Mouse (Mus musculus): ENCODE data around the gene Akr1b10. TPM values are rescaled to one million over a fixed set of nuclear protein-coding genes. Genes with fewer than 3 reads are reported as not detected.

Akr1b10 gene
- polyA plus RNA-seq, 1 experiment from 2014 or later = 9.1 TPM

GRCm38 (mm10) chr6:34384701-34385370 lies 818 bp downstream of the Akr1b10 start:
- WGBS = 5% methylated on average over 13 of the region's 13 CpGs
- H3K4me3 ChIP-seq (replicated peaks; ENCODE audit: low read depth, low read length) = peak overlapping the region; percentile 36
- H3K9ac ChIP-seq (replicated peaks; ENCODE audit: low read length) = no peak overlapping the region
- peak overlapping the region; percentile 64 for H3K4me2 ChIP-seq (ENCODE audit: low read length)
- H3K27me3 ChIP-seq (ENCODE audit: control insufficient read depth, insufficient read depth, low read length) = no peaks in the 10 kb centered on the region; the same call in 1 of the 2 replicates
- no peaks in the 10 kb centered on the region for H3K9me3 ChIP-seq (ENCODE audit: control insufficient read depth, low read length)
- 0 out of 2 replicates have a peak, but pooled peaks cover 12% of the 10 kb centered on the region for H3K4me1 ChIP-seq (ENCODE audit: control insufficient read depth, insufficient read depth, low read length)
- peak; percentile 32 for DNase-seq
- no peak for ATAC-seq (ENCODE audit: low FRiP score, low TSS enrichment)
- H3K27ac ChIP-seq (replicated peaks; ENCODE audit: low read depth, low read length) = no peak overlapping the region
- H3K36me3 ChIP-seq (ENCODE audit: control insufficient read depth, insufficient read depth, low read length) = no peaks in the 10 kb centered on the region

- no peaks in the 10 kb centered on the region for H3K9me3 ChIP-seq (ENCODE audit: control insufficient read depth, low read length)
- no peak overlapping the region for H3K4me3 ChIP-seq (replicated peaks; ENCODE audit: low read depth, low read length)
- ATAC-seq (ENCODE audit: low FRiP score, low TSS enrichment) (no peak), DNase-seq (peak; percentile 7)
- H3K27ac ChIP-seq (replicated peaks; ENCODE audit: low read depth, low read length) = no peak overlapping the region
- 0 out of 2 replicates have a peak, but pooled peaks cover 12% of the 10 kb centered on the region for H3K4me1 ChIP-seq (ENCODE audit: control insufficient read depth, insufficient read depth, low read length)
- H3K4me2 ChIP-seq (ENCODE audit: low read length) = no peak overlapping the region
- H3K36me3 ChIP-seq (ENCODE audit: control insufficient read depth, insufficient read depth, low read length) = no peaks in the 10 kb centered on the region
- WGBS = 91% methylated on average over 4 of the region's 4 CpGs
- H3K27me3 ChIP-seq (ENCODE audit: control insufficient read depth, insufficient read depth, low read length) = no peaks in the 10 kb centered on the region; the same call in 1 of the 2 replicates
- H3K9ac ChIP-seq (replicated peaks; ENCODE audit: low read length) = no peak overlapping the region
Observed at GRCm38 (mm10) chr6:34388420-34389156, 4.6 kb downstream of the Akr1b10 start.

GRCm38 (mm10) chr6:34395897-34396296 lies 11.9 kb downstream of the Akr1b10 start:
- Histone ChIP-seq H3K9ac (replicated peaks; ENCODE audit: low read length) (no peak overlapping the region), H3K27ac (replicated peaks; ENCODE audit: low read depth, low read length) (no peak overlapping the region), H3K36me3 (ENCODE audit: control insufficient read depth, insufficient read depth, low read length) (no peaks in the 10 kb centered on the region), H3K4me1 (ENCODE audit: control insufficient read depth, insufficient read depth, low read length) (no peaks in the 10 kb centered on the region), H3K27me3 (ENCODE audit: control insufficient read depth, insufficient read depth, low read length) (no peaks in the 10 kb centered on the region), H3K4me2 (ENCODE audit: low read length) (no peak overlapping the region), H3K4me3 (replicated peaks; ENCODE audit: low read depth, low read length) (no peak overlapping the region), H3K9me3 (ENCODE audit: control insufficient read depth, low read length) (no peaks in the 10 kb centered on the region)
- 91% methylated on average over 5 of the region's 5 CpGs for WGBS
- ATAC-seq (ENCODE audit: low FRiP score, low TSS enrichment) (no peak), DNase-seq (no peak)

GRCm38 (mm10) chr6:34398431-34398830 lies 14.4 kb downstream of the Akr1b10 start:
- Histone ChIP-seq H3K4me2 (ENCODE audit: low read length) (no peak overlapping the region), H3K4me3 (replicated peaks; ENCODE audit: low read depth, low read length) (no peak overlapping the region), H3K4me1 (ENCODE audit: control insufficient read depth, insufficient read depth, low read length) (no peaks in the 10 kb centered on the region), H3K27me3 (ENCODE audit: control insufficient read depth, insufficient read depth, low read length) (no peaks in the 10 kb centered on the region), H3K9me3 (ENCODE audit: control insufficient read depth, low read length) (no peaks in the 10 kb centered on the region), H3K36me3 (ENCODE audit: control insufficient read depth, insufficient read depth, low read length) (no peaks in the 10 kb centered on the region), H3K9ac (replicated peaks; ENCODE audit: low read length) (no peak overlapping the region), H3K27ac (replicated peaks; ENCODE audit: low read depth, low read length) (no peak overlapping the region)
- DNase-seq (no peak), ATAC-seq (ENCODE audit: low FRiP score, low TSS enrichment) (no peak)
- 89% methylated on average over 6 of the region's 6 CpGs for WGBS

- Histone ChIP-seq H3K27me3 (ENCODE audit: control insufficient read depth, insufficient read depth, low read length) (no peaks in the 10 kb centered on the region), H3K4me1 (ENCODE audit: control insufficient read depth, insufficient read depth, low read length) (no peaks in the 10 kb centered on the region), H3K9me3 (ENCODE audit: control insufficient read depth, low read length) (no peaks in the 10 kb centered on the region), H3K4me3 (replicated peaks; ENCODE audit: low read depth, low read length) (no peak overlapping the region), H3K9ac (replicated peaks; ENCODE audit: low read length) (no peak overlapping the region), H3K36me3 (ENCODE audit: control insufficient read depth, insufficient read depth, low read length) (no peaks in the 10 kb centered on the region), H3K4me2 (ENCODE audit: low read length) (no peak overlapping the region), H3K27ac (replicated peaks; ENCODE audit: low read depth, low read length) (no peak overlapping the region)
- DNase-seq = no peak
- 87% methylated on average over 13 of the region's 13 CpGs for WGBS
- no peak for ATAC-seq (ENCODE audit: low FRiP score, low TSS enrichment)
Observed at GRCm38 (mm10) chr6:34399606-34400220, 15.7 kb downstream of the Akr1b10 start.

GRCm38 (mm10) chr6:34400696-34401095 lies 16.7 kb downstream of the Akr1b10 start:
- Histone ChIP-seq H3K9me3 (ENCODE audit: control insufficient read depth, low read length) (no peaks in the 10 kb centered on the region), H3K4me2 (ENCODE audit: low read length) (no peak overlapping the region), H3K27ac (replicated peaks; ENCODE audit: low read depth, low read length) (no peak overlapping the region), H3K27me3 (ENCODE audit: control insufficient read depth, insufficient read depth, low read length) (no peaks in the 10 kb centered on the region), H3K36me3 (ENCODE audit: control insufficient read depth, insufficient read depth, low read length) (no peaks in the 10 kb centered on the region), H3K4me3 (replicated peaks; ENCODE audit: low read depth, low read length) (no peak overlapping the region), H3K9ac (replicated peaks; ENCODE audit: low read length) (no peak overlapping the region), H3K4me1 (ENCODE audit: control insufficient read depth, insufficient read depth, low read length) (no peaks in the 10 kb centered on the region)
- no peak for DNase-seq
- ATAC-seq (ENCODE audit: low FRiP score, low TSS enrichment) = no peak
- 85% methylated on average over 2 of the region's 2 CpGs for WGBS

- H3K27ac ChIP-seq (replicated peaks; ENCODE audit: low read depth, low read length) = no peak overlapping the region
- DNase-seq (no peak), ATAC-seq (ENCODE audit: low FRiP score, low TSS enrichment) (no peak)
- no peak overlapping the region for H3K4me3 ChIP-seq (replicated peaks; ENCODE audit: low read depth, low read length)
- H3K4me2 ChIP-seq (ENCODE audit: low read length) = no peak overlapping the region
- H3K4me1 ChIP-seq (ENCODE audit: control insufficient read depth, insufficient read depth, low read length) = no peaks in the 10 kb centered on the region
- WGBS = 93% methylated on average over 4 of the region's 4 CpGs
- no peaks in the 10 kb centered on the region for H3K9me3 ChIP-seq (ENCODE audit: control insufficient read depth, low read length)
- H3K27me3 ChIP-seq (ENCODE audit: control insufficient read depth, insufficient read depth, low read length) = no peaks in the 10 kb centered on the region
- no peaks in the 10 kb centered on the region for H3K36me3 ChIP-seq (ENCODE audit: control insufficient read depth, insufficient read depth, low read length)
- H3K9ac ChIP-seq (replicated peaks; ENCODE audit: low read length) = no peak overlapping the region
Observed at GRCm38 (mm10) chr6:34406746-34407145, 22.7 kb downstream of the Akr1b10 start.

GRCm38 (mm10) chr6:34407403-34407802 lies 23.4 kb downstream of the Akr1b10 start:
- WGBS = 93% methylated on average over 10 of the region's 10 CpGs
- Histone ChIP-seq H3K9me3 (ENCODE audit: control insufficient read depth, low read length) (no peaks in the 10 kb centered on the region), H3K4me1 (ENCODE audit: control insufficient read depth, insufficient read depth, low read length) (no peaks in the 10 kb centered on the region), H3K27me3 (ENCODE audit: control insufficient read depth, insufficient read depth, low read length) (no peaks in the 10 kb centered on the region), H3K27ac (replicated peaks; ENCODE audit: low read depth, low read length) (no peak overlapping the region), H3K36me3 (ENCODE audit: control insufficient read depth, insufficient read depth, low read length) (no peaks in the 10 kb centered on the region), H3K4me2 (ENCODE audit: low read length) (no peak overlapping the region), H3K9ac (replicated peaks; ENCODE audit: low read length) (no peak overlapping the region), H3K4me3 (replicated peaks; ENCODE audit: low read depth, low read length) (no peak overlapping the region)
- ATAC-seq (ENCODE audit: low FRiP score, low TSS enrichment) (no peak), DNase-seq (no peak)

Measured in midbrain, embryonic 14.5 days (tissue).